Mouse (Mus musculus) mouse trophoblast stem cell (cell line): Measurements from ENCODE around the gene Vwa5b1.

ENCODE experiments used
- in situ Hi-C, 2 experiments: fragments of 300-500 bp; cut with MseI, MboI; formaldehyde crosslinking; loops; 2 replicates in 1 of 2; 3 replicates in 1 of 2; pipeline ENCODE4 v1.15.1; 2025

The Vwa5b1 gene

DNA sequence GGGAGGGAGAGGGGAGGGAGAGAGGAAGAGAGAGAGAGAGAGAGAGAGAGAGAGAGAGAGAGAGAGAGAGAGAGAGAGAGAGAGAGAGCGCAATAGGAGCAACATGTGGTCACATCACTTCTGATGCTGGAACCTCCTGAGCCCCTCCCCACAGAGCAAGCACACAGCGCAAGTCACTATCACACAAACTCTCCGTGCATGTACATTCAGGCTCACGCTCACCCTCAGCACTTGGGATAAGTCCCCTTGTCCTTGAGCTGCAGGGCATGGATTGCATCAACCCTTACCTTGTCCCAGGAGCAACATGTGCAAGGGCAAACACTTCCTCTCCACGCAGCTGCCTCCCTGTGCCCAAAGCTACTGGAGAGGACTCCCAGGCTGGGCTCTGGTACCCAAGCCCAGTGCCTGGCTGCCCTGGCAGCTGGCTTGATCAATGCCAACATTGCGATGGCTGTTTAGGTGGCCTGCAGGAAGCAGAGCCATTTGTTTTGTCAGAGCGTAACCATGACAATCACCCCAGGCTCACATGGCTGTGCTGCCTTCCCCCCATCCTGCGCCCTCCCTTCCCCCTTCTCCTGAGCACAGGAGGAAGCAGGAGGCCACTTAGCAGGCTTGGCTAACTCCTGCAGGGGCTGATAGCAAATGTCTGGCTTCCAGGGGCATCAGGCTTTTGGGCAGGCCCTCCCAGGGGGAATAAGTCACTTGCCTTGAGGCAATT, at the start of gene Vwa5b1:
Gene Vwa5b1, minus strand, starts transcription at position 457 of the 718 bp plus-strand sequence.
- in situ Hi-C loops, result no loop called here

DNA sequence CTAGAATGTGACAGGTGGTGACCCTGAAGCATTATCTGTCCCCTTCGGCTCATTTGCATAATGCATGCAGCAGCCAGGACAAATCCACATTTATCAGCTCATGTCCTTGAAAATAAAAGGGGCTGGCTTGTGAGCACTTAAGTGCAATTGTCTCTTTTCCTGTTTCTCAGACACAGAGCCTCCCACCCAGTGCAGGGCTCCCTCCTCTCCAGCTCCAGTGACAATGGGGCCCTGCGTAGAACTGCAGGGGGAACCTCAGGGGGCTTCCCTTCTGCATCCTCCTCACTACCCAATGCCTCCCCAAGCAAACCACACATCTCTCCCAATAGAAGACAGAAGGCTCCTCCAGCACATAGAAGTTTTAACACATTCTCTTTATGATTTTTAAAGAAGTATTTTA, 47.1 kb upstream of the Vwa5b1 start:
- in situ Hi-C loops, result no loop called here

DNA sequence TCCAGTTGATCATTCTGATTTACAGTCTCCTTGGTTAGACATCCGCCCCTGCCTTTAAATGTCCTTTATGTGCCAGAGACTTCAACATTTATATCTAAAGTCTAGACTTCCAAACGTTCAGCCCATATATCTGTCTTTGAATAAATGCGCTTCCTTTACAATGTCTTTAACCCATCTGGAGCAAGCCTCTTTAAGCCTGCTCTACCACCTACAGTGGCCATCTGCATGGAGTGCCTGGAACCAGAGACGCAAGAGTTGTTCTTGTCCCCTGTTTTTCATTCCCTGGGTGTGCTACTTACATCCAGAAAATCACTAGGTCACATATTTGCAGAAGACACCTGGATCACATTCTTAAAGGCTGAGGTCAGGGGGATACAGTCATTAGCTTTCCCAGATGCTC, 44.4 kb upstream of the Vwa5b1 start:
- in situ Hi-C loops, result no loop called here

DNA sequence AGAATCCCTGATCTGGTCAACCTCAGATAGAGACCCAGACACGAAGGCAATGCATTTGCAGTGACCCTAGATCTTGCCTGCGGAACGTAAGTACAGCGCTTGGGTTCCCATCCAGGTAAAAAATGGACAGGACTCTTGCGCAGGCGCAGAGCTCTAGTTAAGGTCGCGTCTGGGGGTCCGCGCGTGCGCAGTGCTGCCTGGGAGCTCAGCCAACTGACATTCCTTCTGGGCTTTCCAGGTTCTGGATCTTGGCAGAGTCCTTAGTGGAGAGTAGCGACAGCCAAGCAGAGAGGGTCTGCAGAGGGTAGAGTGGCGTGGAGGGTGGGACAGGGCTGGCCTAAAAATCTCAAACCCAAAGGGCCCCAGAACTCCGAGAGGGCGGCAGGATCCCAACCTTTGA, 41.9 kb upstream of the Vwa5b1 start:
- in situ Hi-C loops, result no loop called here

DNA sequence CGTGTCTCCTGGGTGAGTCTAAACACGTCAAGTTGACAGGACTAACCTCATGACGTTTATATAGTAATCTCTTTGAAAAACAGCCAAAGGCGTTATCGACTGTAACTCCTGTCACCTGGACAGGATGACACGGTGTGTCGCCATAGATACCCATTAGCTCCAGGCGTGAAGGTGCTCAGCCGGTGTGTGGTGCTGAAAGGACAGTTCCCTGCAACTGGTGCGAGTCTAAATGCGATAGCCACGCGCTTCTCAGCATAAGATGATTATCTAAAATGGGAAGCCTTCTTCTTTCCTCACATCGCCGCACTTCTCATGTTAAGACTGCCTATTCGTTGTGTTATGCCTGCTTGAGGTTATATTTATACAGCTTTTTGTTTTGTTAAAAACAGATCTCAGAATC, 40.8 kb upstream of the Vwa5b1 start:
- in situ Hi-C loops, result no loop called here

DNA sequence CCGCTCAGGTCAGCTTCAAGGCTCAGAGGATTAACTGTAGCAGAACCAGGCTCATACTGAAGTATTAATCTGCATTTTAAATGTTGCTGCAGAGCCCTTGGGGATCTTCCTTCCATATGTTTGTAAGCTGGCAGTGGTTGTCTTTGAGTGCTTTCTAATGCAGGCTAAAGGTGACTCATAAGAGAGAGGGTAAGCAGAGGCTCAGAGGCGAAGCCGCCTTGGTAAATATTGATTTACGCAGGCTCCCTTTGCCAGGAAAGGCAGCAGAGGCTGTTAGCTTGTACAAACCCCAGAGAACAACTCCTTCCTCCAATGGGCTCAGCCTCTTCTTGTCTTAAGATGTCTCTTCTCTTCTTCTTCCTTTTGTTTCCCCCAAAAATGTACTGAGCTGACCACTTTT, 36.5 kb upstream of the Vwa5b1 start:
- in situ Hi-C loops, result no loop called here

DNA sequence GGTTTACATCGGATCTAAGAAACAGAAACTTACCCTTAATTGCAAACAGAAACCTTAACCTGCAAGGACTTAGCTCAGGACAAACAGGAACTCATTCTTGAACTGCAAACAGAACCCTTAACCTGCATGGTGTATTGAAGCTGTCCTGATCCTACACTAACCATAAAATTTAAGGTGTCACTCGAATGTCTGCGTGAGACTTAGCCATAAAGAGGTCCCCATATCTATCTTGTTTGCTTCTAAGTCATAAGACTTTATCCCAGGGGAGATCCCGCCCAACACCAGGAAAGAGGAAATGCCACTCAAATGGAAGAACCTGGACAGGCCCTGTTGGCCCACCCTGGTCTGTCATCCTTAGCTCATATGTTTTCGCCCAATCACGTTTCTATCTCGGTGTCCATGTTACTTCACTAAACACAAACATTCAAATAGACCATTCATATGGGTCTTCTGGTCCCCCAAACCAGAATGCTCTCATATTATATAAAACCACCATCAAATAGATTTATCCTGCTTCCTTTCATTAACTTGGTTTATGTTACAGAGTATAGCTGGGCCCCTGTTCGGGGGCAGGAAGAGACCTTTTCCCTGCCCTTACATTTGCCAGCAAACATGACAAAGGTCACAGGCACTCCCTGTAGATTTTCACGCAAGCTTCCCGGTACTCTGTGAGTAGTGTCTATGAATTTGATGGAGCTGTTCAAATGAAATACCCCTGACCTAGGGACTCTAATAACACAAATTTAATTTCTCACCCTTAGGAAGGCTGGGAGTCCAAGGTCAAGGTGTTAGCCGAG, 34.6 kb upstream of the Vwa5b1 start:
- in situ Hi-C loops, result no loop called here

DNA sequence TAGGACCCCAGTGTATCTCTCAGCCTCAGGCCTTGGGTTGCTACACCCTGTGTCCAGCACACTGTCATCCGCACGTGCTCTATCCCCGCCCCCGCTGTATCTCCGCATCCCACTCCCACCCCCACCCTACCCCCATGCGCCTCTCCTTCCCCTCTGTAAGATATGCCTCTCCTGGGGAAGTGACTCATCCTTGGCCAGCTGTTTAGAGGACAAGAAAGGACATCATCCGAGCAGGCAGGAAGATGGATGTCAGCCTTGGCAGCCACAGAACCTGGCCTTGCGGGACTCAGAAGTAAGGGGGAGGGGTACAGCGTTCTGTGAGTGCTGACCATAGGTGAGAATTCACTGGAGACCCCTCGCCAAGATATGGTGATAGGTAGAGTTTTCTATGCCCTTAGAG, 30.8 kb upstream of the Vwa5b1 start:
- in situ Hi-C loops, result no loop called here

DNA sequence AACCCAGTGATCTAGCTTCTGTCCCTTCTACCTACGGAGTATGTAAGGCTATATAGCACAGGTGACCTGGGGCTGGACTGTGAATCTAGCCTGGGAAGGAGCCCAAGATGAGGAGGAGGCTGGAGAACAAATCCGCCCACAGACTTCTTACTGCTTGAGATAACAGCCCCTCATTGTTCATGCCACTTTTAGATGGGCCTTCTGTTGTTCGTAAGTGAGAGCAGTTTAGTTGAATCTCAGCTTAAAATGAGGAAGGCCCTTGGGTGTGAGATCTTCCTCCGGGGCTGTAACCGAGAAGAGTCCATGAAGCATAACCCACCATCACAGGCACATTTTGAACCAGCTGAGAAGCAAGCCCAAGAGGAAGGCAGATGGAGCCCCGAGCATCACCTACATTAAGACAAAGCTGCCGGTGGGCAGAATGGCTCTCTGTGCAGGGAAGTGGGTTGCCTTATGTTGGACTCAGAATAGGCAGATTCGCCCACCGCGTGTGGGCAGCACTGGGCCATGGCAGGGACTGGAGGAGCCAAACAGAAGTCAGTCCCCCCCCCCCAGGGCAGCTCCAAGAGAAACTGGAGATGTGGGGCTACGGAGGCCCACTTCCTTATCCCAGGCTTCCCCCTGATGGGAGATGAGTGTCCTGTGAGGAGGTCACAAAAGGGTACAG, 24.4 kb upstream of the Vwa5b1 start:
- in situ Hi-C loops, result no loop called here

DNA sequence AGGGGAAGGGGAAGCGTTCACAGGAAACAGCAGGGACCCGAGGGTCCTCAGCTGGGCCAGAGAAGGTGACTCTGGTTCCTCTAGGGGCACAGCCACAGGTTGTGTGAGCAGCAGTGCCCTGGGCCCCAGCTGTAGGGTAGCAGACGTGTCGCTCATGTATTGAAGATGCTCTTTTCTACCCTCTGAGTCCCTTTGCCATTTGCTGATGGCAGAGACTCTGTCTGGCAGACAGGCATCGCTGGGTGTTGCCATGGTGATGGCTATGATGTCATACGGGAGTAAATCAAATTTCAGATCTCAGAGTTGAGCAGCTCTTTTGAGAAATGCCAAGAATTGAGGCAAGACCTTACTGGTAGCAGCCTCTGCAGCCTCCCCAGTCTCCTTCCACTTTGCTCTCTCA, 17.4 kb upstream of the Vwa5b1 start:
- in situ Hi-C loops, result no loop called here

DNA sequence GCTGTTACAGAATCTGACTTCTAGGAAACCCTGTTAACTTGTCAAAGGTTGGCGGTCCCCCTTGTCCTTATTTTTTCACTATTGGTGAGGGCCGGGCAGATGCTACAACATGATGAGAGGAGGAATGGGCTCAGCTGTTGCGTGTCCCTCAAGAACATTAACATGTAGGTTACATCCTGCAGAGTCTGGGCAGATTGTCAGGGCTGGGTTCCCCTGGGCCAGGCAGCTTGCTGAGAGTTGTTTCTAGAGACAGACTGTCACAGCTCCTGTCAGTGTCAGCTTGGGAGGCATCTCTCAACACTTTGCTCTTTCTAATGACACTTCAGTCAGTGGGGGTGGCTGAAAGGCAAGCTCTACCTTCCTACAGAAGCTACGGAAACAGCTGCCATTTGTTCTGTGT, 16.2 kb upstream of the Vwa5b1 start:
- in situ Hi-C loops, result no loop called here

DNA sequence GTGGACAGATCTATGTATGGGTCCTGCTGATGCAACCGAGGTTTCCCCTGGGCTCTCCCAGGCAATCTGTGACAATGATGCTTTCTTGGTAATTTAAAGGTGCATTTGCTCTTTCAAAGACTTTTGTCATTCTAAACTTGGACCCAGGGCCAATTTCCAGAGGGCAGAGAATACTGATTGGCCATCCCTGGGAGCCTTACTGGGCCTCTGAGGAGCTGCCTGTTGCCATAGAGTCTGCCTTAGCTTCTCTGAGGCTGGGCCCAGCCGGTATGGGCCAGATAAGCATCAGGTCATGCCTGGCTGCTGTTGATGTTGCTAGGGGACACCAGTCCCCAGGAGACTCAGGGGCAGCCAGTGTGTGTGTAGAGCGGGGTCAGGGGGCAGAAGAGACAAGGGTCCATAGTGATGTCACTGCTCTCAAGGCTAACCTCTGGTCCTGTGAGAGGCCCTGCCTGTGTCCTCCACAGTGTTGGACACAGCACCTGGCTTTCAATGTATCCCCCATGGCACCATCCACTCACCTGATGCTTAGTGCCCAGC, 12.5 kb upstream of the Vwa5b1 start:
- in situ Hi-C loops, result no loop called here

DNA sequence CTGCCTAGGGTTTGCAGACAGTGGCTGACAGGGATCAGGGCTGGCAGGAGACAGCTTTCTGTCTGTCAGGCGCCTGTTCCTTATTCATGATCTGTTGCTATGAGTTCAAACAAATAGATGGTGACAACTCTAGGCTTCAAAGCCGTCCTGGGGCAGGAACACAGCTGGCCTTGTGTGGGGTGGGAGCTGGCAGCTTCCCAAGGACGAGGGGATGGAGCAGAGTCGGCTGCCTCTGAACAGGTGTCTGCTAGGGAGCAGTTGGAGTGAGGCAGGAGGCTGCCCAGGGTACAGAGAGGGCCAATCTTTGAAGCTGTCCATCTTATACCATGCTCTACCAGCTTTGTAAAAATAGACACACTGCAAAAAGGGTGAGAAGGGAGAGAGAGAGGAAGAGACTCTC, 6.6 kb upstream of the Vwa5b1 start:
- in situ Hi-C loops, result no loop called here

DNA sequence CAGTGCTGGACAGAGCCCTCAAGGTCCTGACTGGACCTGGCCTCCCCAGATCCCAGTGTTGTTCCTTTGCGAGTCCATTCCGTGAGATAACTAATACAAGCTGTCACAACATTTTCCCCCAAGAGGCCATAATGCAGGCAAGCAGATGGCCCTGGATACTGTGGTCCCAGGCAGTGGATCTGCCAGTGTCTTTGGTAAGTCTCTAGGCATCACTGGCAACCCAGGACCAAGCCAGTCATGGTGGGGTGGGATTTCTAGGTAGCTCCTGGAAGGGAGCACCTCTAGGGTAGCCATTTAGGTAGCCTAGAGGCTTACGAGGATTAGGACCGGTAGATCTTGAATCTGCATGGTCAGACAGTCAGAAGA, 445 bp upstream of the Vwa5b1 start:
- in situ Hi-C loops, result no loop called here

DNA sequence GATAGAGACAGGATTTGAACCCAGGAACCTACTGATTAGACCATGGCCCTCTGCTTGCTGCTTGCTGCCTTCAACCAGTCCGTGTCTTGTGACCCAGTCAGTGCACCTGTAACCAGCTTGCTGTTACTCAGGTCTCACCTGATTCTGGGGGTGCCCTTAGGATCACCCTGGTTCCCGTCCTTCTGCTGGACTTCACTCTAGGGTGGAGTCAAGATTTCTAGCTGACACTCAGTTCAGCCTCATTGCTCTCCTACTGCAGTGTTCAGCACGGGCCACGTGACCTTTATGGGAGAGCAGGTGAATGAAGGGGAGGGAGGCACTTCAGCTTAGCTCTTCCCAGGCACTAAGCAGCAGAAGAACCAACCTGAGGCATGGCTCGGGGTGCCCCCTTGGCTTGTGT, 7.4 kb downstream of the Vwa5b1 start:
- in situ Hi-C loops, result no loop called here

DNA sequence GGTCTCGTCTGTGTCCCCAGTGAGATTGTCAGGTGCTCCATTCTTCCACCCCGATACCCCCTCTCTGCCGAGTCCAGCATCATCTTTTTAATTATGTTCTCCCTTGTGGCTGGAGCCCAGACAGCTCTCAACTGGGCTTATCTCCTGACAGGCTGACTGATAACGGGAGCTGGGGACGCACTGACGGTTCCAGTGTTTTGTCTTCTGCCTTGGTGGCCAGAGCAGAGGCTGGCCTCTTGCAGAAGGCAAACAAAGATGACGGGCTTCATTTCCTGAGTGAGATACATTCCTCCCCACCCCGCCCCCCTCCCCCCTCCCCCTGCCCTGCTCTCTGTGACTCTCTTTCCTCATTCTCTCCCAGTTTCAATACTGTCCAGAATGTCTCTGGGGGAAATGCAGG, 21.2 kb downstream of the Vwa5b1 start:
- in situ Hi-C loops, result no loop called here

DNA sequence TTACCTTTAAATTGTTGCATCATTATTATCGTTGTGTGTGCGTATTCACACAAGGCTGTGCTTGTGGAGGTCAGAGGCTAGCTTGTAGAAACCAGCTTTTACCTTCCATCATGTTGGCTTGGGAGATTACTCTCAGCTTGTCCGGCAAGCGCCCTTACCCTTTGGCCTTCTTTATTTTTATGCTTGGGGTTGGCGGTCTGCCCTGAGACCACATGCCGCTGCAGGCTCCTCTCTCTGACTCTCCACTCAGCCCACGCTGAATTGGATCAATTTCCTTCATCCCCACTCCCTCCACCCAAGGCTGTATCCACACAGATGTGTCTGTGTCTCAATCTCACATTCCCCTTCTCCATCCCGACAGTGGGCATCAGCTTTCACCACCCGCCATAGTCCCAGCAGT, 33.8 kb downstream of the Vwa5b1 start:
- in situ Hi-C loops, result no loop called here

DNA sequence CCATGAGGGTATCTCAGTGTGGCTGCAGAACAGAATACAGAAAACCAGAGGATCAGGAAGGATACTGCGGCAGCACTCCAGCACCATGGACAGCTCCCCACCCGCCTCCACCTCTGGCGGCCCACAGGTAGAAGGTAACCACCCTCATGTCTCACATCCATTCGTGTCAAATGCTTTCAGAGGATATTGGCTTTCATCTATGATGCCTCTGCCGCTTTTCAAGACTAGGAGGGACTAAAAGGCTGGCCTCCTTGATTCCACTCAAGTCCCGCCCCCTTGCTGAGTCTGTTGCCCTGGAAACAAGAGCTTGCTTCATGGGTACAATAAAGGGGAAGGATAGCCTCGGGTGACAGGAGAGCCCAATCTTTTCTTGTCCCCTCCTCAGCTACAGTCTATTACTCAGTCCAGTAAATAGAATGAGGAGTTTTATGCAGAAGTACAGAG, 37.8 kb downstream of the Vwa5b1 start:
- in situ Hi-C loops, result no loop called here

DNA sequence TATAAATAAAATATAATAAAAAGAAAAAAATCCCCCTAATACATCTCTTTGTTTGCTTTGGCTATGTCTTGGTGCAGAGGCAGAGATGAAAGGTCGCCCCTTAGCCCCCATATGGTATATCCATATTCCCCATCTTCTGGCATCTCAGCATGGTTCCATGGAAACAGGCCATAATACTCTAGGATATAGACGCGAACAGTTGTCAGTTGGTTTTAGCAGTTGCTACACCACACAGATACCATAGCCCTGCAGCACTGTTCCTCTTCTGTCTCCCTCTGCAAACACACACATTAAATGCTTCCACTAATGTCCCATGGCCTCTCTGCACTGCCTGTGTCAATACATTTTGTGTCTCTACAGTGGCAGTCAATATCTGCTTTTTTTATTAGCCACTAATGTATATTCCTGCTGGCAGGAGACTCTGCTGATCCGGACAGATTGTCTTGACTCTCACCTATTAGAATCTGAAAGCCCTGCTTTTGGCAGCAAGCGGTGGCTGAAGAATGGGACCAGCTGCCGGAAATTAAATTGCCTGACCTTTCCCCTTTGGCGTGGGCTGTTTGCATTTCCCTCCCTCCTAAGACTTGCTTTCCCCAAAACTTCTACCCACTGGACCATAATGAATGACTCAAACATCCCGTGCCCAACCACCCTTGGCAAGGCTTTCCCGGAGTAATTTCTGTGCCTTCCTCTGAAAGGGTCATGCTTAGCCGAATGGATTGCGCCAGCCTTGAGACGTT, 39.1 kb downstream of the Vwa5b1 start:
- in situ Hi-C loops, result no loop called here

DNA sequence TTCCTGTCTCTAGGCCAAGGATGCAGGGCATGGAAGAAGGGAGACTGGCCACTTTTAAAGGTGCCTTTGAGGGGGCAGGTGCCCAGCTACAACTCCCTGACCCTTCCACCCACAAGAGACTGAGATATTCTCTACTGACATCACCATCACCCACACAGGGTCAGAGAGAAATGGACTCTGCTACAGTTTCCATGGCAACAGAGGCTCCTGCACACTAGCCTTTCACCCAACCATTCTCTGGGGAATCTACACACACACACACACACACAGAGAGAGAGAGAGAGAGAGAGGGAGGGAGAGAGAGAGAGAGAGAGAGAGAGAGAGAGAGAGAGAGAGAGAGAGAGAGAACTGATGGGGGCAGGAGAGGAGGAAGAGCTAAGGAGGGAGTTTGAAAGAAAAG, 50.7 kb downstream of the Vwa5b1 start:
- in situ Hi-C loops, result no loop called here

DNA sequence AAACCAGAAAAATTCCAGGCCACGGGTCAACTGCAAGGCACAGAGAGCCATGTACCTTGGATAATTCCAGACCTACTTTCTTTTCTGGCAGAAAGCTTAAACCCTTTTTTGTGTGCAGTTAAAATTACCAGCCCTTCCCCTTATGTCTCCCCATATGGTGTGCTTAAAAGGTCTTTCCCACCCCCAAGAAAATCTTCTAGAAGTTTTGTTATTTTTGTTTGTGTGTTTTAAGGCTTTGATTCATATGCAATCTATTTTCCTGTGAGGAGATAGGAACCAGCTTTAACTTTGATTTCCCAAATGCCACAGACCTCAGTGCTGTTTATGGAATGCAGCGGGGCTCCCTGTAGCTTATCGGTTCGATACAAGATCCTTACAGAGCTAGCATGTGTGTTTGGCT, 53.2 kb downstream of the Vwa5b1 start:
- in situ Hi-C loops, result no loop called here

DNA sequence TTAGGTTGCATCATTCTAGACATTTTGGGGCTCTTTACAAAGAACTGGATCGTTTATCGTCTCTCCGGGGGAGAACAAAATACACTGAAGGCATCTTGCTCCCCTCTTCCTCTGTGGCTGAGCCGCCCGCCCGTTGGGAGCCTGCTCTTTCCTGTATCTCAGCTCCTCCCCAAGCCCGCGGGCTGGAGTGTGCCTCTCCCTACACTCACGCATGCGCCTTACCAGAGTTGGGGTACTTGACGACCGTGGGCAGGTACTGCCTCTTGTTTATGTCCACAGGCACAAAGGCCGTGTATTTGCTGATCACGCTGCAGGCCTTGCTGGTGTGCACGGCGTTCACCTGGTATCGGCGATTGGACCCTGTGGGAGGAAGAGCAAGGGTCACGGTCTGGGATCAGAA, 57.3 kb downstream of the Vwa5b1 start:
- in situ Hi-C loops, result no loop called here
